Mouse (Mus musculus): Measurements from ENCODE around the gene Arhgef2.

Arhgef2 gene

DNA sequence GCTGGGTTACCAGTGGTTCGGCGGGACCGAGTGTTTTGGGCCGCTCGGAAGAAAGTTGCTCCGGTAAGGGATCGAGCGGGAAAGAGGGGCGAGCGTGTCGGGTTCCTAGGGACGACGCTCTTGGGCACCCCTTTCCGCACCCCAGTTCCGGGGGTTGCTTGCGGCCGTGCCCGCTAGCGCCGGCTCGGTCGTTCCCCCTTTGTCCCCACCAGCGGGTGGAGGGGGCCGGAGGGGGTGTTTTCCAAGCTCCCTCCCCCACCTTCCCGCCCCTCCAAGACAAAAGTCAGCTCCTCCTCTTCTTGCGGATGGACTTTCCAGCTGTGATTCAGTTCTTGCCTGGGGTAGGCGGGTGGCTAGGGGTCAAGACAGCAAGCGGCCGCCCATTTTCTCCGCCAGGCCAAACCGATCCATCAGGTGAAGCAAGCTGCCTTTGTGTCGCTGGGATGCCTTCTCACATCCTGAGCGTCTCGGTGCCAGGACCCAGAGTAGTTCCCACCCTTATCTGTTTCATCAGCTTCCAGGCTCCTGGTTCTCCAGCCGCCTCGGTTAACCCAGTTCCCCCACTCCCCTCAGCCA, 15.9 kb downstream of the Arhgef2 start:
- no peak for DNase-seq (ENCODE audit: low read depth)

DNA sequence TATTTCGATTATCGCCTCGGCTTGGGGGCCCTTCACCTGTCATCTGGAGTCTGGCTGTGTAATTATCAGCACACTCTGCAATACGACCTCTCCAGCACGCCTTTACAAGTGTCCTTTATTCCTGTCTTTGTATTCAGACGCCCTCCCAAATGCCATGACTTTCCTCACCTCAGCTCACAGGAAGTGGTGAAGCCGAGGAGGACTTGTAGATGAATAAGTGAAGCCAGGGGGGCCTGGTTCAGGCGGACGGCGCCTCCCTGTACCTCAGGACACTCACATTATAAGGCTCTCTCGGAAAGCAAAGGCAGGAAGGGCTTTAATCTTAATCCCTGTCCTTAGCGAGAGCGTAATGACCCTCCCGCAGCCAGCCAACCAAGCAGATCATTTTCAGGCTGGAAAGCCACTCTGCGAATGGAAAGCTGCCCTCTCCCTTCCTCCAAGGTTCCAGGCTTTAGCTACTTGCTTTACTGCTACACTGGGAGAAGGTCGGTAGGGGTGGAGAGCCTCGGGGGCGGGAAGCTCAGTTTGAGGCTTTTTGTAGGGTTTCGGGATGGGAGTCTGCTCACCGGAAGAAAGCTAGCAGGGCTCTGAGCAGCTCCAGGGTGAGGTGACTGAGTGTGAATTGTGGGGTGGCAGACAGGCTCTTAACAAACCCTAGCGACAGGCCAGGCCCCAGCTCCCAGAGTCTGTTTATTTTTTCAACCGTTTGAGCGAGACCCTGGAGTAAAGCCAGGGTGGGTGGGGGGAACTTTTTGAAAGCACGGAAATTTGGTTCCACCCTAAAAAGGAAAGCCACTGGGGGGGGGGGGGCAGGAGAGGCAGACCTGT, 16.6 kb downstream of the Arhgef2 start:
- DNase-seq (ENCODE audit: low read depth): peak; percentile 55

DNA sequence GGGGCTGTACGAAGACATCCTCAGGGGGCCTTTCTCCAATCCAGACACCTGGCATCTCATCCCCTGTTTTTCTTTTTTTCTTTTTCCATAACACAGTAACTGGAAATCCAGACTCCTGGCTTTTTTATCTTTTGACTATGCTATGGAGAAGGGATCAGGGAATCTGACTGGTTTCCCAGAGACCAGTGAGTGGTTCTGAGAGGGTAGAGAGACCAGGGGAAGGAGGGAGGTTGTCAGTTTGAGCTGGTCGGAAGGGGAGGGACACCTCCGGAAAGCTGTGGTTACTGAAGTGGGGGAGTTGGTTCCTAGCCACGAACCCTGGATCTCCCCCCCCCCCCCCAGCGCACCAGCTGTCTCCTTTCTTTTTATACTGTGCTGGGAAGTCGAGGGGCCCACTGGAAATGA, 17.2 kb downstream of the Arhgef2 start:
- peak; percentile 43 for DNase-seq (ENCODE audit: low read depth)

DNA sequence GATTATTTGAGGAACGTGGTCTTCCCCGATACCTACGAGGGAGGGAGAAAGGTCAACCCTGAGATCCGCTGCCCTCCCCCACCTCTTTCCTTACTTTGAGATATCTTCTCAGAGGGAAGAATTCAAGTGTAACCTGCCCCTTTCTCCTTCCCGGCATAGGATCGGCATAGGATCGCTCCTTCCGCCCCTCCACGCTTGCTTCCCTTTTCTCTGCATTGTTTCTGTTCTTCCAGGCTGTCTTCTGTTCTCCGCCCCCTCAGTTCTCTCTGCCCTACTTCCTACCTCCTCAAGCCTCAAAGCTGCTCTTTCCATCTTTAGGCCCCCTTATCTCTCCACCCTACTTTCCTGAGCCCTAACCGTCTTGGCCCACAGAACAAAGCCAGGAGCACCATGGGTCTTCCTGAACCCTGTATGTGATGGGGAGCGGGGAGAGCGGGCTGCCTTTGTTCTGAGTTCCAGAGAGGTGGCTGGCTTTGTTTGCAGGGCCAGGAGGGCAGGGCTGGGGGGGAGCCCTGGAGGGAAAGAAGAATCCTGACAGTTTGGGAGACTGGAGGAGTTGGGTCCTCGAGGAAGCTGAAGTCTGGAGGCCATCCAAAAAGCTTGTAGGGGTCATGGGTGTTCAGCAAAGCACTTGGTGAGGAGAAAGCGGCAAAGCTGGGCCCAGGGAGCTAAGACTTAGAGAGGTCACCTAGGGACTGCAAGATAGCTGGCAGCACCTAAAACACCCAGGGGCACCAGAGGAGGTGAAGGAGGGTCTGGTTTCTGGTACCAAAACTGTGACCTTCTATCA, 17.8 kb downstream of the Arhgef2 start:
- DNase-seq (ENCODE audit: low read depth): no peak

DNA sequence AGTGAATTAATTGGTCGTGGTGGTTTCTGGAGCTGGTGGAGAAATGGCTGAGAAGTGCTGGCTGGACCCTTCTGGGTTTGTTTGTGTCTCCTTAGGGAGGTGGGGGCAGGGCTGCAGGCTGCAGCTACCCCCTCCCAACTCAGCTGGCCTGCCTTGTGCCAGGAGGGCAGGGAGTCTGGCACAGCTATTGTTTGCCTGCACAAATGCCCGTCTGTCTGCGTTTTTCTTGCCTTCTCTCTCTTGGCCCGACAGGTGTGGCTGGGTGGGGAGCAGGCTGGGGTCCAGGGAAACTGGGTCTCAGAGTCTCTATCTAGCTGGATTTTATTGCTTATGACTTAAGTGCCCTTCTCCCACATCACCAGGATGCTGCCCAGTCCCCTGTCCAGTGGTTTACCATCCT, 18.6 kb downstream of the Arhgef2 start:
- no peak for DNase-seq (ENCODE audit: low read depth)

DNA sequence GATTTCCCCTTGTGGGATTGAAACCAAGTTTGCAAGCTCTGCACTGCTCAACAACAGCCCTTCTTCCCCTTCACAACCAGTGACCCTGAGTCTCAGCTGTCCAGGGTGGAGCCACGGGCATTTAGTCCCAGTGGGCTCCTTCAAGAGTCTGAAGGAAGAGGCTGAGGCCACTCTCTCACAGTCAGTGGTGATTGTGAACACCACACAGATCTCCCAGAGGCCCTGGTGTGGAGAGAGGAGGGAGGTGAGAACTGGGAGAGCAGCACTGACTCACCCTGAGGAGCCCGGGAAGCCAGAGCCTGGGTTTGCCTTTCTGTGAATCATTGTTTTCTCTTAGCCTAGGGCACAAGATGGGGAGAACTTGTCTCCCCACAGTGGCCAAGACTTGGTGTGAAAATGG, 19.2 kb downstream of the Arhgef2 start:
- no peak for DNase-seq (ENCODE audit: low read depth)

DNA sequence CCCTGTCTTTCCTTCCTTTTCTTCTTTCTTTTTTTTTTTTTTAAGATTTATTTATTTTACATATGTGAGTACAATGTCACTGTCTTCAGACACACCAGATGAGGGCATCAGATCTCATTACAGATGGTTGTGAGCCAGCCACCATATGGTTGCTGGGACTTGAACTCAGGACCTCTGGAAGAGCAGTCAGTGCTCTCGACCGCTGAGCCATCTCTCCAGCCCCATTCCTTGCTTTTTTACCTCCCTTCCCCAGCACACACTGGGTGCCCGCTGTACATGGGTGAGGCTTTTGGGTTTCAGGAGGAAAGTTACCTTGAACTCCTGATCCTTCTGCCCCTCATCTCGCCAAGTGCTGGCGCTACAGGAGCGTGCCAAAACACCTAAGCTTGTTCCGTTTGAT, 19.8 kb downstream of the Arhgef2 start:
- DNase-seq (ENCODE audit: low read depth): no peak

DNA sequence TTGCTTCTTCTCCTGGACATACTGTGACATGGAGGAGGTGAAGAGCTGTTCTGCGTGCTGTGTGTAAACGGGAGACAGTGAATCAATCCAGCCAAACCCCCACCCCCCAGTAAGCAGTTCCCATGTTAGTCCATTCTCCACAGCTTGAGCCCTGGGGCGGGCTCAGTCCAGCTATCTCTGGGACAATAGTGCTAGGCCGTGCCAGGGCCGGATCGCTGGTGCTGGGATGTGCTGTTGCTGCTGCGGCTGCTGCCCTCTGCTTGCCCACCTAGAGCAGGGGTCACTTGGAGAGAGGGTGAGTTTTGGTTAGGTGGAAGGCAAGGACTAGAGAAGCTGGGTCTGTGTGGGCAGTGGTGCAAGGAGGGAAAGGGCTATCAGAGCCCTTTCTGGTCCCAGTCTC, 20.6 kb downstream of the Arhgef2 start:
- no peak for DNase-seq (ENCODE audit: low read depth)

DNA sequence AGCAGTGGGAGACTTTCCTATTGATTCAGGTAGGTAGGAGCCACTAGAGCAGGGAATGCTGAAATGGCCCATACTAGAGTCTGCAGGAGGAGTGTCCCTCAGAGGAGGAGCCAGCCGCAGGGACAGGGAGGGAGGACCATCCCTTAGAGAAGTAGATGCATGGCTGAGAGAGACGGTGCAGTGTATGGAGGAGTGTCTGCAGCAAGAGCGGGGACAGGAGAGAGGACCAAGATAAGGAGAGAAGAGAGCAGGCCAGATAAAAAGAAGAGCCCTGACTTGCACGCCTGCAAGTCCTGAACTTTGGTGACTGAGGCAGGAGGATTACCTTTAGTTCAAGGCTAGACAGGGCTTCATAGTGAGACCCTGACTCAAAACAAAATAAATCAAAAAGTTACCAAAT, 21.3 kb downstream of the Arhgef2 start:
- no peak for DNase-seq (ENCODE audit: low read depth)

DNA sequence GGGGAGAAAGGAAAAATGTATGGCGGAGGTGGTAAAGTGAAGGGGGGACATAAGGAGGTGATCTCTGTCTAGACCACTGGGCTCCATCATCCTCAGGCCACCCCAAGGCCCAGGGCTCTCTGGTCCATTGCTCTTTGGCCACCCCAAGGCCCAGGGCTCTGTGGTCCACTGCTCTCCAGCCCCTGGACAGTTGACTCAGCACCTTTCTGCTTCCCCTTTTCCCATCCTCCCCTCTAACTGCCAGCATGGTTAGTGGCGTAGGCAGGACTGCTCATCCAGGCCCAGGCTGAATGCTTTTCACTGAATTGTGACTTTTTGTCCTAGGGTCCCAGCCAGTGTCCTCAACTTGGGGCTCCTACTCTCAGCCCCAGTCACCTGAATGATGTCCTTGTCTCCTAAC, 21.8 kb downstream of the Arhgef2 start:
- DNase-seq (ENCODE audit: low read depth): no peak

DNA sequence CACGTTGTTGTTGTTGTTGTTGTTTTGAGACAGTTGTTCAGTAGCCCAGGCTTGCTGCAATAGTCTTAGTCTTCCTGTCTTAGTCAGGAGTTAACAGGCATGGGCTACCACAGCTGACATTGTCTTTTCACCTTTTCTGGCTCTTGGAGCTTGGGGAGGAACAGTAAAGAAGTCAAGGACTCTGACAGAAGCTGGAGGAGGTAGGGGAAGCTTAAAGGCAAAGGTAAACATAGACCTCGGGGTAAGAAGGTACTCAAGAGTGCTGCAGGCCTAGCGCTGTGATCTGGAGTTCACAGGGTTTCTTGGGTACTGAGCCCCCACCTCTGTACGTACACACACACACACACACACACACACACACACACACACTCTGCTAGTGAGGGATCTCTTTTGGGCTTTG, 23.0 kb downstream of the Arhgef2 start:
- no peak for DNase-seq (ENCODE audit: low read depth)

DNA sequence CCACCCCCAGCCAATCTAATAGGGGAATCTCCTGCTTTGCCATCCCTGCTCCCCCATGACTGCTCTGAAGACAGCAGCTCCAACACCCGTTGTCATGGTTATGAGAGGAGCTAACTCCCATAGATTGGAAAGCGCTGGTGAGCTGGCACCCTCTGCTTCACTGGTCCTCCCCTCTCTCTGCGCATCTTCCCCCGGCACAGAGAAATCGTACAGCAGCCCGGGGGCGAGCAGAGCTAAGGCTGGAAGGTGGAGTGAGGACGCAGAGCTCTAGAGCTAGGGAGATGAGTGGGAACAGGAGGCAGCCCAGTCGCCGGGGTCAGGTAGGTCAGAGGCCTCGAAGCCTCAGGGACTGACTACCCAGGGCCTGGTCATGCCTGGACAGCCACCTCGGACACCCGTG, 23.5 kb downstream of the Arhgef2 start:
- no peak for DNase-seq (ENCODE audit: low read depth)

DNA sequence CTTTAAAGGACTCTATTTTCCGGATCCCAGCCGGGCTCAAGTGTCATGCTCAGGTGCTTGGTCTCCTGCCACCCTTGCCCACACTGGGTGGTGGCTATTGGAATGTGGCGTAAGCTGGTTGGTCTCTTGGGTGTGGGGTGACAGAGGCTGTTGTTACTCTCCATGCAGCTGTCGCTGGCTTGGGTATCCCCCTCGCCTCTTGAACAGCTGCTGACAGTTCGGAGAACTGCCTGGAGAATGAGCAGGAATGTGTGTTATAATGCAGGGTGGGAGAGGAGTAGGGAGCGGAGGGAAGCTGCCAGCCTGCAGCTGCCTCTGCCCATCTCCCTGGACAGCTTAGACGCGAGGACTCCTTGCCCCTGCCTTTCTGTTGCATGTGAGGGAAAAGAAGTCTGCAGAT, 24.3 kb downstream of the Arhgef2 start:
- DNase-seq (ENCODE audit: low read depth): no peak

DNA sequence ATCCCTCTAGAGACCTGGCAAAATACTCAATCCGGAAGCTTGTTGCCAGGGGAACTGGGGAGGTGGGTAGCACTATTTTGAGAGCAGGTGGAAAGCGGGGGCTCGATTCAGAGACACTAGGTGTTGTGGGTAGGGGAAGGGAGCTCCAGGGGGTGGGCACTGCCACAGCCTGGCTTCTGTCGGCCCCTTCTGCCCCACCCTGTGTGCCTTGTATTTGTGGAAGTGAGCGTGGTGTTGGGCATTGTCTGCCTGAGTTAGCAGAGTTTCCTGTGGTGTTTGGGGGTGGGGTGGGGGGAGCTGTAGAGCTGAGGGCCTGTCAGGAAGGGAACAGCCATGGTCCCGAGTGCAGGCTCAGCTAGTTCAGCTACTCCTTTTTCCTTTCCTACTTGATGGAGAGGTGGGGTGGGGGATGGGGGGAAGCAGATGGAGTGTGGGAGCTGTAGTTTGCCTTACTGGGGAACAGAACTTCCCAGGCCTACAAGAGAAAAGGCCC, 25.1 kb downstream of the Arhgef2 start:
- DNase-seq (ENCODE audit: low read depth): no peak

DNA sequence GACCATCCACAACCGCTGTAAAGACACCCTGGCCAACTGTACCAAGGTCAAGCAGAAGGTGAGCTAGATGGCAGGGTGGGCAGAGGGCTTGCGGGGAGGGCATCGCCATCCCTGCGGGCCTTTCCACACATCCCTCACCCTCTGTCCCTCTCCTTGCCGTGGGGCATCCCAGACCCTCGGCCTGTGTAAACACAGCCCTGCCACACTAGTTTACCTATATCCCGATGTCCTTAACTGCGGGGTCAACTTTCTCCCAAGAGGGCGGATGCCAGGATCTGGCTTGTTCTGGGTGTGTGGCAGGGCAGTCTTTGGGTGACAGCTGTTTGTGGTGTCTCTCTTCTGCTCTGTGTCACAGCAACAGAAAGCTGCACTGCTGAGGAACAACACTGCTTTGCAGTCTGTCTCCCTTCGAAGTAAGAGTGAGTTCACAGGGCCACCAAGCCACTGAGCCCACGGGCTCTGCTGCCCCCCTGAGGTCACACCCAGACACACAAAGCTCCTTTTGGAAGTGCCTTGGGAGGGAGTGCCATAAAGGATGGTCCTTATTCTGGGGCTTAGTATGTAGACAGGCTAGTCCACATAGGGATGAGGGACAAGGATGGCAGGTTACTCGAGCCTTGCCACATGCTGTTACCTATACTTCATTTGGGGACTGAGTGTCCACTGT, 26.3 kb downstream of the Arhgef2 start:
- DNase-seq (ENCODE audit: low read depth): peak; percentile 52

DNA sequence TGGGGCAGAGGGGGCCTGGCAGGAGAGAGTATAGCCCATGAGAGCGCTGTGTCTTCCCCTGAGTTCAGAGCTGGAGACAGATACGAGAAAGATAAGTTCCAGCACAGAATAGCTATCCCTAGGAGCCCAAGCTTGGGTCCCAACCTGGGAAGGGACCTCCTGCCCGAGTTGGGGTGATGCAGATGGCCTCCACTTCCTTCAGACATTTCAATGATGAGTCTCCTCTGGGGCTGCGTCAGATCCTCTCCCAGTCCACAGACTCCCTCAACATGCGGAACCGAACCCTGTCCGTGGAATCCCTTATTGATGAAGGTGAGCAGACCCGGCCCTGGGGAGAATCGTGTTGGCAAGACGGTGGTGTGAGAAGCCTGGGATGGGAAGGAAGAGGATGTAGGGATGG, 27.3 kb downstream of the Arhgef2 start:
- no peak for DNase-seq (ENCODE audit: low read depth)

DNA sequence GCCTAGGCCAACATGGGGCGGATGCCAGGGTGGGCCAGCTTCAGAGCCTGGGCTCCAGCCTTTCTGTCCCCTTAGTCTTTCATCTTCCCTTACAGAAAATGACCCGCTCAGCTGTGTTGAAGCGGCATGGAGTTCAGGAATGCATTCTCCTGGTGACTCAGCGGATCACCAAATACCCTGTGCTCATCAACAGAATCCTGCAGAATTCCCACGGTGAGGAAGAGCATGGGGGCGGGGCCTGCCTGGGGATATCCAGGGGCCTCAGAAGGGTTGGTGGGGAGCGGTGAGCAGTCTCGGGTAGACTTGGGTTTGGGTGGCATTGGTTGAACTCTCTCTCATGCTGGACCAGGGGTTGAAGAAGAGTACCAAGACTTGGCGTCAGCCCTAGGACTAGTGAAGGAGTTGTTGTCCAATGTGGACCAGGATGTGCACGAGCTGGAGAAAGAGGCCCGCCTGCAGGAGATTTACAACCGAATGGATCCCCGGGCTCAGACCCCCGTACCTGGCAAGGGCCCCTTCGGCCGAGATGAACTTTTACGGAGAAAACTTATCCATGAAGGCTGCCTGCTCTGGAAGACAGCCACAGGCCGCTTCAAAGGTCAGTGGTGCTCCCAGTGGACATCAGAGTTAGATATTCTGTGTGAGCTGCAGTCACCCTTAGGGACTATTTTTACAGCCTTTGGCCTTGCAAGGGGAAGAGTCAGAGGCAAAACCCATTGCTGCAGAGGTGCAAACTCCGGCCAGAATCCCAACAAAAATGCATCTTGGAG, 29.9 kb downstream of the Arhgef2 start:
- DNase-seq (ENCODE audit: low read depth): no peak

DNA sequence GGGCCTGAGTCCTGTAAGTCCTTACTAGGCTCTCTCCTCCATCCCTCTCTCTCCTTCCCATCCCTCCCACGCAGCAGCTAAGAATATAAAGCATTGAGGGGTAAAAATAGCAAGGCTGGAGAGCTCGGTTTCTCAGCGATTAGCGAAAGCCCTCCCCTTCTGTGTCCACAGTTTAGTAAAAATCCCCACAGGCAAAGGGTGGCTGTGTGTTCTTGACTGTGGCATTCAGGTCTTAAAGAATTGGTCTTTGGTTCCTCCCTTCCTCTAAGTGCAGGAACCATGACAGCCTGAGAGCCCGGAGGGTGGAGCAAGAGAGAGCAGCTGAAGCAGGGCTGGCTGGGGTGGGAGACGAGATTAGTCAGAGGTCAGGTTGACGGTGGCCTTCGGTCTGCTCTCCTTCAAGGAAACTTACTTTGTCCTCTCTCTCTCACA, 30.8 kb downstream of the Arhgef2 start:
- no peak for DNase-seq (ENCODE audit: low read depth)

DNA sequence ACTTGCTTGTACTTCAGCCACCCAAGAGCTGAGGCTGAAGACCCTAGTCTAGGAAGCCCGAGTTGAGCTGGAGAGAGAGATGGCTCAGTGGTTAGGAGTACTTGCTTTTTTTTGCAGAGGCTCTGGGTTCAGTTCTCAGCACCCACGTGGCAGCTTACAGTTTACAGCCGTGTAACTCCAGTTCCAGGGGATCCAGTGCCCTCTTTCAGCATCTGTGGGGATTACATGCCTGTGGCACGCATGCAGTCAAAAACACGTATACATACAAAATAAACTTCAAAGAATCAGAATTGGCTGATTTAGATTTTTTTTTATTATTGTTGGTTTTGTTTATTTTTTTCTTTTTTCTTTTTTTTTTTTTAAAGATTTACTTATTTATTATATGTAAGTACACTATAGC, 31.4 kb downstream of the Arhgef2 start:
- no peak for DNase-seq (ENCODE audit: low read depth)

DNA sequence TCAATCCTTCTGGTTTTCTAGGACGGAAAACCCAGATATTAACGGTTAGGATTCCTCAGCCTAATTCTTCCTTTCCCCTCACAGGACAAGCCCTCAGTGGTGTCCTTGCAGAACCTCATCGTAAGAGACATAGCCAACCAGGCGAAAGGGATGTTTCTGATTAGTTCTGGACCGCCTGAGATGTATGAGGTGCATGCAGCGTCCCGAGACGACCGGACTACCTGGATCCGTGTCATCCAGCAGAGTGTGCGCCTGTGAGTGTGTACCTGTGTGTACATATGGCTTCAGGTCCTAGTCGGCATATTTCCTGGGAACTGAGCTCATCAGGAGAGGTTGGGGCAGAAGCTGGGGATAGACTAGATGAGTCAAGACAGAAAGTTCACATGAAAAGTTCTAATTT, 33.5 kb downstream of the Arhgef2 start:
- DNase-seq (ENCODE audit: low read depth): no peak

DNA sequence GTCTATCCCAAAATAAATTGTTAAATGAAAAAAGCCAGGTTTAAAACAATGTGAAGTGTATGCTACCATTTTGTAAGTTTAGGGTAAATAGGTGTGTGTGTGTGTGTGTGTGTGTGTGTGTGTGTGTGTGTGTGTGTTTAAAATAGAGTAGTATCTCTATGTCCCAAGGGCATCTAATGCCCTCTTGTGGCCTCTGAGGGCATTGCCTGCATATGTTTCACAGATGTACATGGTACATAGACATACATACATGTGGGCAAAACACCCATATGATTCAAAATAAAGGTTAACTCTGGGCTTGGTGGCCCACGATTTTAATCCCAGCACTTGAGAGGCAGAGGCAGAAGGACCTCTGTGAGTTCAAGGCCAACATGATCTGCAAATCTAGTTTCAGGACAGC, 34.9 kb downstream of the Arhgef2 start:
- peak; percentile 89 for DNase-seq (ENCODE audit: low read depth)

DNA sequence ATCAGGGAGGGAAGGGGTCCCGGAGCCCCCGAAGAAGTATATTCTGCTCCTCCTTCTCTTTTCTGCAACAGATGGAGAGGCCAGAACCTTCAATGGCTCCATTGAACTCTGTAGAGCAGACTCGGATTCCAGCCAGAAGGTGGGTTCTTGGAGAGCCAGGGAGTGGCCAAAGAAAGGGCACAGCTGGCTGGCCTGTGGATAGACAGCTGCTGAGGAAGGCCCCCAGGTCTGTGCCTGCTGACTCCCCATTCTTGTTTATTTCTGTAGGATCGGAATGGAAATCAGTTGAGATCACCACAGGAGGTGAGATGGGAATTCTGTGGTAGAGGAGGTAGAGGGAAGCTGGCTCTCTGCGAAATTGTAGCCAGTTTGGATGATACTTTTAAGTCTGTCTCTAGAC, 37.3 kb downstream of the Arhgef2 start:
- no peak for DNase-seq (ENCODE audit: low read depth)

Data from naive thymus-derived CD4-positive, alpha-beta T cell, adult 2 months (primary cell).